Mouse (Mus musculus): ENCODE results near the gene Llcfc1. TPM values are rescaled to one million over a fixed set of nuclear protein-coding genes. Genes with fewer than 3 reads are reported as not detected.

Llcfc1 gene
- polyA plus RNA-seq, 1 experiment from 2014 or later, result not detected

DNA sequence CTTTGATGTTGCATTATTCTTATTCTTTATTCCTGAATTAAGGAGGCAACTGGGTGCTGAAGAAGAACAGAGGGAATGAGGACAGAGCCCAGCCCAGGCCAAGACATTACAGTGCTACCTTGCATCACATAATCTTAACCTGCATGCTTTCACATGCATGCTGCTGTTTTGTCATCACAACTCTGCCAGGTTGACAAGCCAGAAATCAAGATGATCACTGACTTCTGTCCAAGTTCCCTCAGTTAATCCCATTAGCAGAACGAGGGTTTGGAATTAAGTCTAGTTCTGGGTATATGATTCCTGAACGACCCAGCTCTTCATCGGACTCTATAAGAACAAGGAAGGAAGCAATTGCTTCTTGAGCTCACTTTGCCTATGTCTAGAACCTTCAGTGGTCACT lies 38.0 kb upstream of the Llcfc1 start:
- no peak overlapping the region for H3K27ac ChIP-seq (ENCODE audit: low read length)
- H3K4me3 ChIP-seq (ENCODE audit: low read depth, low read length), result no peak overlapping the region
- H3K9ac ChIP-seq (ENCODE audit: low read depth, low read length), result no peak overlapping the region
- no peaks in the 10 kb centered on the region for H3K36me3 ChIP-seq (ENCODE audit: control insufficient read depth, insufficient read depth, low read length)
- H3K27me3 ChIP-seq (ENCODE audit: control insufficient read depth, insufficient read depth, low read depth, low read length), result no peaks in the 10 kb centered on the region
- H3K4me1 ChIP-seq (ENCODE audit: control insufficient read depth, insufficient read depth, low read length), result no peaks in the 10 kb centered on the region
- WGBS, result 82% methylated on average over 3 of the region's 3 CpGs
- no peak overlapping the region for H3K4me2 ChIP-seq (ENCODE audit: low read length)
- no peak for ATAC-seq
- no peaks in the 10 kb centered on the region for H3K9me3 ChIP-seq (replicated peaks; ENCODE audit: control insufficient read depth, low read length, poor library complexity, severe bottlenecking)

DNA sequence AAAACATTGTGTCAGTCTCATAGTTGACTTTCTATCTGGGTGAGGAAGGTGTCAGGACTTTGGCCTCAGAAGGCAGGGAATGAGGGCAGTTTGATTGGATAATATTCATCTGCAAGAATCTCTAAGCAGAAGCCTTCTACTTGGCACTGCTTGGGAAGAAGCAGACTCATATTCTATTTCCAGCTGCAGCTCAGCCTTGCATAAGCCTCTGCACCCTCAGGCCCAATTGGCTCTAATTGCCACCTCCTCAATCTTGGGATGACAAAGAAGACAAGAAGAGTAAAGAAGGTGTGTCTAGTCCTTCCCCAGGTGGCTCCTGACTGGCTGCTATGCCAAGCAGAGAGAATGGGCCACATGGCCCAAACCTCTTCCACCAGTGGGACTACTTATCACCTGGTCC lies 37.6 kb upstream of the Llcfc1 start:
- H3K36me3 ChIP-seq (ENCODE audit: control insufficient read depth, insufficient read depth, low read length), result no peaks in the 10 kb centered on the region
- H3K4me1 ChIP-seq (ENCODE audit: control insufficient read depth, insufficient read depth, low read length), result no peaks in the 10 kb centered on the region
- ATAC-seq, result no peak
- no peak overlapping the region for H3K27ac ChIP-seq (ENCODE audit: low read length)
- H3K27me3 ChIP-seq (ENCODE audit: control insufficient read depth, insufficient read depth, low read depth, low read length), result no peaks in the 10 kb centered on the region
- no peak overlapping the region for H3K9ac ChIP-seq (ENCODE audit: low read depth, low read length)
- no peak overlapping the region for H3K4me2 ChIP-seq (ENCODE audit: low read length)
- no peak overlapping the region for H3K4me3 ChIP-seq (ENCODE audit: low read depth, low read length)
- H3K9me3 ChIP-seq (replicated peaks; ENCODE audit: control insufficient read depth, low read length, poor library complexity, severe bottlenecking), result no peaks in the 10 kb centered on the region

DNA sequence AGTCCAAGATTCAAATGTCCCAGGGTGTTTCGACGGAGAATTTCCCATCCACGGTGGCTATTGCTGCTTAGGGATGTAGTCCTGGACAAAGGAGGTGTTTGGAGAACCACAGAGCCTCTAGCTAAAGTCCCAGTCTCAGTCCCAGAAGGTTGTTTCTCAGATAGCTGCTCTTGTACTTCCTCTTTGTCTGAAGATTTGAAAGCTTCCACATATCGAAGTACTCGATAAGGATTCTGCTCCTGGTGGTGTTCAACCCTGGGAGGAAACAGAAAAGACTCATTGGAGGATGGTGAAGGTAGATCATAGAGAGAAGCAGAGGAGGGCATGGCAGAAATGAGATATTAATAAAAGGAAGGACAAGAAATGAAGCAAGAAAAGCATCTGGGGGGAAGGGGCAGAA lies 31.1 kb upstream of the Llcfc1 start:
- no peaks in the 10 kb centered on the region for H3K27me3 ChIP-seq (ENCODE audit: control insufficient read depth, insufficient read depth, low read depth, low read length)
- no peak overlapping the region for H3K4me3 ChIP-seq (ENCODE audit: low read depth, low read length)
- H3K9ac ChIP-seq (ENCODE audit: low read depth, low read length), result no peak overlapping the region
- WGBS, result 91% methylated on average over 5 of the region's 5 CpGs
- no peaks in the 10 kb centered on the region for H3K4me1 ChIP-seq (ENCODE audit: control insufficient read depth, insufficient read depth, low read length)
- H3K9me3 ChIP-seq (replicated peaks; ENCODE audit: control insufficient read depth, low read length, poor library complexity, severe bottlenecking), result no peaks in the 10 kb centered on the region
- no peak overlapping the region for H3K27ac ChIP-seq (ENCODE audit: low read length)
- no peak overlapping the region for H3K4me2 ChIP-seq (ENCODE audit: low read length)
- H3K36me3 ChIP-seq (ENCODE audit: control insufficient read depth, insufficient read depth, low read length), result no peaks in the 10 kb centered on the region
- ATAC-seq, result no peak

DNA sequence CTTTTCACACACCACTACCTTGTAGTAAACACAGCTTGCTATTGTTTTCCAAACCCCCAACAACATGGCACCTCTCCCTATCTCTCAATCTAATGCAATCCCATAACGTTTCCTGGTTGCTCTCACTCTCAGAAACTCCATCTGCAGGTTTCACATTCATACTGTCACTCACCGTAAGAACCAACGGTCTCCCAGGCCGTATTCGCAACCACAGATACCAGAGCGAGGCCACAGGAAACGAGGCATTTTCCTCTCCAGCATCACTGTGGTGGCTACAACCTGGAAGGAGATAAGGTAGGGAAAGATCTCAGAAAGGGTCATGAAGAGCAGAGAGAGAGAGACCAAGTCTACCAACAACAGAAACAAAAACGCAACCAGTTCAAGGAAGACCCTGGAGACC lies 29.6 kb upstream of the Llcfc1 start:
- Histone ChIP-seq H3K9ac (ENCODE audit: low read depth, low read length) (no peak overlapping the region), H3K27ac (ENCODE audit: low read length) (no peak overlapping the region), H3K4me1 (ENCODE audit: control insufficient read depth, insufficient read depth, low read length) (no peaks in the 10 kb centered on the region), H3K36me3 (ENCODE audit: control insufficient read depth, insufficient read depth, low read length) (no peaks in the 10 kb centered on the region), H3K4me2 (ENCODE audit: low read length) (no peak overlapping the region), H3K27me3 (ENCODE audit: control insufficient read depth, insufficient read depth, low read depth, low read length) (no peaks in the 10 kb centered on the region), H3K4me3 (ENCODE audit: low read depth, low read length) (no peak overlapping the region), H3K9me3 (replicated peaks; ENCODE audit: control insufficient read depth, low read length, poor library complexity, severe bottlenecking) (no peaks in the 10 kb centered on the region)
- WGBS, result 87% methylated on average over 8 of the region's 8 CpGs
- no peak for ATAC-seq

DNA sequence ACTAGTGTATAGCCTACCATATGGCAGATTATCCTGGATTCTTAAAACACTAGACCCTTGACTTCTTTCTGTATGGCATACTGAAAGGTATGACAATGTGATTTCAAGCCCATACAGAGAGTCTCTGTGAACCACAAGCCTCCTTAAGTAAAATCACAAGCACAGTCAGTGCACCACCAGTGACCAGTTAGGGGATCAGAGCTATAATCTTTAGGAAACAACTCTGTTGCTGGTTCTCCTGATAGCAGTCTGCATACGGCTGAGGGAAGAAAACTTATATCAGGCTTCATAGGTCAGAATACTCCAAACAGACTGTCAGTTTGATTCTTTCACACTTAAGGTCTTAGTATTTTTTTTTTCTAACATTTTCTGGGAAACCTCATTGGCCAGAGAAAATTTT lies 25.7 kb upstream of the Llcfc1 start:
- Histone ChIP-seq H3K27ac (ENCODE audit: low read length) (no peak overlapping the region), H3K9ac (ENCODE audit: low read depth, low read length) (no peak overlapping the region), H3K4me3 (ENCODE audit: low read depth, low read length) (no peak overlapping the region), H3K36me3 (ENCODE audit: control insufficient read depth, insufficient read depth, low read length) (no peaks in the 10 kb centered on the region), H3K4me2 (ENCODE audit: low read length) (no peak overlapping the region), H3K27me3 (ENCODE audit: control insufficient read depth, insufficient read depth, low read depth, low read length) (no peaks in the 10 kb centered on the region), H3K4me1 (ENCODE audit: control insufficient read depth, insufficient read depth, low read length) (no peaks in the 10 kb centered on the region), H3K9me3 (replicated peaks; ENCODE audit: control insufficient read depth, low read length, poor library complexity, severe bottlenecking) (no peaks in the 10 kb centered on the region)
- no peak for ATAC-seq
- 92% methylated on average over 1 of the region's 1 CpGs for WGBS

DNA sequence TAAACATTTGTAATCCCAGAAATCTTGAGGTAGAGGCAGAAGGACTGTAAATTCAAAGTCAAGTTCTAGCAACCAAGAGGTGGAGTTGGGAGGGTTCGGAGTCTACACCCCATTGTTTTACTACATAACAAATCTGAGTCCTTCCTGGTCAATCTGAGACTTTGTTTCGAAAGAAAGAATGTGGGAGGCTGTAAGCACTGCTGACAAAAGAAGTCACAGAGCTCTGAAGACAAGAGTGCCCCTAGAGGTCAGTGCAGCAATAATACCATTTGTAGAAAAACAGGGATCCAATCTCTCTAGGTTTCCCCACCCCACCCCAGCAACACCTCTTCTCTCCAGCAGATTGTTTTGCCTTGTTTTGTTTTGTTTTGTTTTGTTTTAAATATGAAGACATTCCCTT lies 21.9 kb upstream of the Llcfc1 start:
- Histone ChIP-seq H3K4me2 (ENCODE audit: low read length) (no peak overlapping the region), H3K4me1 (ENCODE audit: control insufficient read depth, insufficient read depth, low read length) (no peaks in the 10 kb centered on the region), H3K27ac (ENCODE audit: low read length) (no peak overlapping the region), H3K9ac (ENCODE audit: low read depth, low read length) (no peak overlapping the region), H3K4me3 (ENCODE audit: low read depth, low read length) (no peak overlapping the region), H3K36me3 (ENCODE audit: control insufficient read depth, insufficient read depth, low read length) (no peaks in the 10 kb centered on the region), H3K27me3 (ENCODE audit: control insufficient read depth, insufficient read depth, low read depth, low read length) (no peaks in the 10 kb centered on the region), H3K9me3 (replicated peaks; ENCODE audit: control insufficient read depth, low read length, poor library complexity, severe bottlenecking) (no peaks in the 10 kb centered on the region)
- ATAC-seq, result no peak
- 26% methylated on average over 2 of the region's 2 CpGs for WGBS

DNA sequence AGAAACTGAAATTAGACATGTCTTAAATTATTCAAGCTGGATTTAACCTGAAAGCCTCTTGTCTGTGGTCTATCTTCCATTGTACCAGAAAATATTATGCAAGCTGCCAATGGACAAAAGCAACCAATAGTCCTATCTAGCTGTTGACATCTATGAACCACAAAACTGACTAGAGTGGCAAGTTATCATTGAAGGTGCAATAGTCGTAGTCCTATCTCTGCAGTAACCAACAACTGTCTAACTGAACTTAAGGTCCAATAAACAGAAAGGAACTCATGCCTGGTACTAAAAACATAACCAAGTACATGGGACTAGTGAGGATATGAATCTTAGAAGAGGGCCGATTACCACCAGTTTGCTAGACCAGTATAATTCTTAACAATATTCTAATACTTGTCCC lies 7.7 kb upstream of the Llcfc1 start:
- Histone ChIP-seq H3K4me1 (ENCODE audit: control insufficient read depth, insufficient read depth, low read length) (no peaks in the 10 kb centered on the region), H3K9me3 (replicated peaks; ENCODE audit: control insufficient read depth, low read length, poor library complexity, severe bottlenecking) (no peaks in the 10 kb centered on the region), H3K9ac (ENCODE audit: low read depth, low read length) (no peak overlapping the region), H3K36me3 (ENCODE audit: control insufficient read depth, insufficient read depth, low read length) (no peaks in the 10 kb centered on the region), H3K4me2 (ENCODE audit: low read length) (no peak overlapping the region), H3K27ac (ENCODE audit: low read length) (no peak overlapping the region), H3K4me3 (ENCODE audit: low read depth, low read length) (no peak overlapping the region), H3K27me3 (ENCODE audit: control insufficient read depth, insufficient read depth, low read depth, low read length) (no peaks in the 10 kb centered on the region)
- ATAC-seq, result no peak
- 95% methylated on average over 2 of the region's 2 CpGs for WGBS

DNA sequence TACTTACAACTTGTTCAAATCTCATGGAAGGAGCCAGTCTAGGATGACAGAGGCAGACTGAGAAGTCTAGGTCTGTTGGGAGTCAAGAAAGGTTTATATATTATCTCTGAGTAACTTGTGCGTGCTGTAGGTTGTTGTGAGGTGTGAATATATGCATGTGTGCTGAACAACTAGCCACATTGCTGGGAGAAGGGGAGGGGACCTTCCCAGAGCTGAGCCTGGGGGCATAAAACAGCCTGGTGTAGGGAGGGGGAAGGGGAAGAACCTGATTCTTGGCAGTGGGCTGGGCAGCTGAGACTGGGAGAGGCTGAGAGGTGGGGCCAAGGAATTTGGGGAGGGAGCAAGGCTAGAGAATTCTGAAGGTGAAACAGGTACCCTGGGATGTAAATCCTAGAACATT lies 3.6 kb upstream of the Llcfc1 start, which contains the start of gene Trpv5:
Gene Trpv5 (minus strand): TSS at position 101 of the 400 bp plus-strand sequence.
- no peak within 1 kb of the TSS for H3K9ac ChIP-seq (ENCODE audit: low read depth, low read length)
- WGBS, result 88% methylated on average over 1 of the region's 1 CpGs
- H3K27me3 ChIP-seq (ENCODE audit: control insufficient read depth, insufficient read depth, low read depth, low read length), result no peaks in the 10 kb centered on the region
- H3K4me3 ChIP-seq (ENCODE audit: low read depth, low read length), result no peak within 1 kb of the TSS
- no peaks in the 10 kb centered on the region for H3K4me1 ChIP-seq (ENCODE audit: control insufficient read depth, insufficient read depth, low read length)
- no peak for ATAC-seq
- no peak within 1 kb of the TSS for H3K27ac ChIP-seq (ENCODE audit: low read length)
- no peaks in the 10 kb centered on the region for H3K9me3 ChIP-seq (replicated peaks; ENCODE audit: control insufficient read depth, low read length, poor library complexity, severe bottlenecking)
- H3K36me3 ChIP-seq (ENCODE audit: control insufficient read depth, insufficient read depth, low read length), result no peaks in the 10 kb centered on the region
- no peak within 1 kb of the TSS for H3K4me2 ChIP-seq (ENCODE audit: low read length)

DNA sequence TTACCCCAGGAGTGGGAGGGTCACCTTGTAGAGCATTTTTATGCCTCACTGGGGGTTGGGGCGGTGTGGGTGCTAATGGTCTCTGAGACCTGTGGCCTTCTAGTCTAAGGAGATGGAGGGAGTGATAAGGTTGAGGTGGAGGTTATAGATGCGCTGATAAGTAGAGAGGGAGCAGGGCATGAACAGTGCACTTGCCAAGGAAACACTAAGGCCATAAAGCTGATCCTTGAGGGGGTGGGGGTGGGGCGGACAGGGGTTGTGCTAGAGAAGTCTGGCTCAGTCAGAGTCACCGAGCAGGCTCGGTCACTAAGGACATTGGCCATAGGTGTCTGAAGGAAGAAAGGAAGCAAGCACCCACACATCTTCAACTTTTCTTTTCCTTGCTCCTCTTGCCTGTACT lies 2.6 kb upstream of the Llcfc1 start:
- no peaks in the 10 kb centered on the region for H3K4me1 ChIP-seq (ENCODE audit: control insufficient read depth, insufficient read depth, low read length)
- no peaks in the 10 kb centered on the region for H3K27me3 ChIP-seq (ENCODE audit: control insufficient read depth, insufficient read depth, low read depth, low read length)
- H3K36me3 ChIP-seq (ENCODE audit: control insufficient read depth, insufficient read depth, low read length), result no peaks in the 10 kb centered on the region
- H3K4me2 ChIP-seq (ENCODE audit: low read length), result no peak overlapping the region
- ATAC-seq, result no peak
- no peaks in the 10 kb centered on the region for H3K9me3 ChIP-seq (replicated peaks; ENCODE audit: control insufficient read depth, low read length, poor library complexity, severe bottlenecking)
- H3K27ac ChIP-seq (ENCODE audit: low read length), result no peak overlapping the region
- no peak overlapping the region for H3K9ac ChIP-seq (ENCODE audit: low read depth, low read length)
- 88% methylated on average over 5 of the region's 5 CpGs for WGBS
- no peak overlapping the region for H3K4me3 ChIP-seq (ENCODE audit: low read depth, low read length)

DNA sequence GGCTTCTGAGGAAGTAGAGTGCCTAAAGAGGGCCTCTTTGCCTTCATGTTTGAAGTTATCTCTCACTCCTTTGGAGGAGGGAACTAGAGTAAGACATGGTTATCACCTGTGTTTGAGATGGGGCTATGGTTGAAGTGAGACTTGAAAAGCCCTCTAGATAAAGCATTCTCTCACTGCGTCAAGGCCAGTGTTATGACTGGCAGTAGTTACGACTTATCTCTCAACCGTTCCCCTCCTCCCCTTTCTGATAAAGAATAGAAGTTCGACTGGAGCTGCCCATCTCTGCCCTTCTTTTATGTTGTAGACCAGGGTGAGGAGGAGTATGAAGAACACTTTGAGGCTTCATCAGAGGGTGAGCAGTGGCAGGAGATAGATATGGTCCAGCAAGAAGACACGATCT lies 680 bp downstream of the Llcfc1 start:
- H3K27me3 ChIP-seq (ENCODE audit: control insufficient read depth, insufficient read depth, low read depth, low read length), result no peaks in the 10 kb centered on the region
- H3K9ac ChIP-seq (ENCODE audit: low read depth, low read length), result no peak overlapping the region
- no peak overlapping the region for H3K4me3 ChIP-seq (ENCODE audit: low read depth, low read length)
- no peak overlapping the region for H3K4me2 ChIP-seq (ENCODE audit: low read length)
- H3K4me1 ChIP-seq (ENCODE audit: control insufficient read depth, insufficient read depth, low read length), result no peaks in the 10 kb centered on the region
- H3K9me3 ChIP-seq (replicated peaks; ENCODE audit: control insufficient read depth, low read length, poor library complexity, severe bottlenecking), result no peaks in the 10 kb centered on the region
- H3K27ac ChIP-seq (ENCODE audit: low read length), result no peak overlapping the region
- ATAC-seq, result no peak
- no peaks in the 10 kb centered on the region for H3K36me3 ChIP-seq (ENCODE audit: control insufficient read depth, insufficient read depth, low read length)
- WGBS, result 91% methylated on average over 5 of the region's 5 CpGs
